Mouse (Mus musculus): ENCODE measurements around the gene Lyzl4. TPM values are rescaled to one million over a fixed set of nuclear protein-coding genes. Genes with fewer than 3 reads are reported as not detected.
A peak's percentile ranks its signal among the peaks of the same experiment; 100 is the strongest.

Lyzl4 gene
- polyA plus RNA-seq (2014; fragmentation: Nextera tagmentation; extraction: Ambion mirVana): 0.53 TPM in 1 of 2 replicates, not detected in the other

DNA sequence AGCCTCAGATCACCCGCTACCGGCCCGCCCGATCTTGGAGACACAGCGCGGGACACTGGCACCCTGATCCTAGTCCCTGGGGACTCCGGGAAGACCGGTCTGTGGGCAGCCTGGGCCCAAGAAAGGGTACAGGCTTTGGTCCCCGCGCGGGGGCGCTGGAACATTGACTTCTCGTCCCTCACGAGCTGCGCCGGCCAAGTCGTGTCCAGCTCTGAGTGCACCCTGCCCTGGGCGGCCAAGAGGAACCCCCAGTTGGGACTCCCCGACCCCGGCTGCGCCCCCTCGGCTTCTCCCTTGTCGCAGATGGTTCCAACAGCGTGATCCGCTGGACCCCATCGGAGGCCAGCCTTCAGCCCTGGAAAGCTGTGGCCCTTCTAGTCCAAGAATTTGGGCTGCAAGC is at the start of gene Lyzl4:
Gene Lyzl4 (minus strand): TSS at position 96 of the 400 bp plus-strand sequence.
- H3K27ac ChIP-seq (ENCODE audit: low read depth, low read length): no peak within 1 kb of the TSS
- peak within 1 kb of the TSS; percentile 50 for H3K9ac ChIP-seq (ENCODE audit: low read depth, low read length)
- H3K4me3 ChIP-seq (ENCODE audit: low read length): peak within 1 kb of the TSS; percentile 46
- ATAC-seq (ENCODE audit: low FRiP score, low TSS enrichment): peak; percentile 77
- H3K27me3 ChIP-seq (ENCODE audit: control insufficient read depth, insufficient read depth, low read length): peaks cover 52% of the 10 kb centered on the region
- peaks cover 12% of the 10 kb centered on the region; the same call in 1 of the 2 replicates for H3K4me1 ChIP-seq (ENCODE audit: control insufficient read depth, insufficient read depth, low read length)
- WGBS: 0% methylated on average over 26 of the region's 26 CpGs
- no peaks in the 10 kb centered on the region for H3K9me3 ChIP-seq (ENCODE audit: control insufficient read depth, low read length)
- H3K4me2 ChIP-seq (replicated peaks; ENCODE audit: low read depth, low read length): peak within 1 kb of the TSS; percentile 93
- no peaks in the 10 kb centered on the region for H3K36me3 ChIP-seq (ENCODE audit: control insufficient read depth, insufficient read depth, low read length)

GRCm38 (mm10) chr9:121690734-121691133 is 48.8 kb upstream of the Lyzl4 start:
- Histone ChIP-seq H3K27me3 (ENCODE audit: control insufficient read depth, insufficient read depth, low read length) (no peaks in the 10 kb centered on the region), H3K9ac (ENCODE audit: low read depth, low read length) (no peak overlapping the region), H3K9me3 (ENCODE audit: control insufficient read depth, low read length) (no peaks in the 10 kb centered on the region), H3K4me1 (ENCODE audit: control insufficient read depth, insufficient read depth, low read length) (no peaks in the 10 kb centered on the region), H3K4me3 (ENCODE audit: low read length) (no peak overlapping the region), H3K36me3 (ENCODE audit: control insufficient read depth, insufficient read depth, low read length) (peaks cover 27% of the 10 kb centered on the region; the same call in 1 of the 2 replicates), H3K4me2 (replicated peaks; ENCODE audit: low read depth, low read length) (no peak overlapping the region), H3K27ac (ENCODE audit: low read depth, low read length) (no peak overlapping the region)
- 93% methylated on average over 7 of the region's 7 CpGs for WGBS
- ATAC-seq (ENCODE audit: low FRiP score, low TSS enrichment): no peak

- no peak overlapping the region for H3K4me3 ChIP-seq (ENCODE audit: low read length)
- H3K27me3 ChIP-seq (ENCODE audit: control insufficient read depth, insufficient read depth, low read length): no peaks in the 10 kb centered on the region
- no peaks in the 10 kb centered on the region for H3K4me1 ChIP-seq (ENCODE audit: control insufficient read depth, insufficient read depth, low read length)
- H3K9me3 ChIP-seq (ENCODE audit: control insufficient read depth, low read length): no peaks in the 10 kb centered on the region
- H3K36me3 ChIP-seq (ENCODE audit: control insufficient read depth, insufficient read depth, low read length): peaks cover 27% of the 10 kb centered on the region; the same call in 1 of the 2 replicates
- no peak overlapping the region for H3K27ac ChIP-seq (ENCODE audit: low read depth, low read length)
- H3K9ac ChIP-seq (ENCODE audit: low read depth, low read length): no peak overlapping the region
- 55% methylated on average over 15 of the region's 15 CpGs for WGBS
- ATAC-seq (ENCODE audit: low FRiP score, low TSS enrichment): no peak
- no peak overlapping the region for H3K4me2 ChIP-seq (replicated peaks; ENCODE audit: low read depth, low read length)
Measured at GRCm38 (mm10) chr9:121690200-121690651, 48.3 kb upstream of the Lyzl4 start.

DNA sequence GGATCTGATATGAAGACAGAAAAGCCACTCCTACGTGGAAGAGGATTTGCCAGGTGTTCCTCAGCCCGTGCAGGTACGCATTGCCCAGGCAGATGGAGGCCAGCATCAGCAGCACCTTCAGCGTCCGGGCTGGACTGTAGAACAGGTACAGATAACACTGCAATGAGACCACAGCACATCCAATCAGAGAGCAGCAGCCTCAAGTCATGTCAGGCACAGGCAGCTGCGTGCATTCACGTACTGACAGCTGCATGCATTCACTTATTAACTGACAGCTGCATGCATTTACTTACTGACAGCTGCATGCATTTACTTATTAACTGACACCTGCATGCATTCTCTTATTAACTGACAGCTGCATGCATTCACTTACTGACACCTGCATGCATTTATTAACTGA is 42.8 kb upstream of the Lyzl4 start:
- 83% methylated on average over 7 of the region's 7 CpGs for WGBS
- no peak overlapping the region for H3K9ac ChIP-seq (ENCODE audit: low read depth, low read length)
- H3K9me3 ChIP-seq (ENCODE audit: control insufficient read depth, low read length): no peaks in the 10 kb centered on the region
- H3K4me1 ChIP-seq (ENCODE audit: control insufficient read depth, insufficient read depth, low read length): no peaks in the 10 kb centered on the region
- no peak for ATAC-seq (ENCODE audit: low FRiP score, low TSS enrichment)
- no peak overlapping the region for H3K27ac ChIP-seq (ENCODE audit: low read depth, low read length)
- H3K36me3 ChIP-seq (ENCODE audit: control insufficient read depth, insufficient read depth, low read length): peaks cover 26% of the 10 kb centered on the region
- H3K4me3 ChIP-seq (ENCODE audit: low read length): no peak overlapping the region
- H3K4me2 ChIP-seq (replicated peaks; ENCODE audit: low read depth, low read length): no peak overlapping the region
- no peaks in the 10 kb centered on the region for H3K27me3 ChIP-seq (ENCODE audit: control insufficient read depth, insufficient read depth, low read length)

DNA sequence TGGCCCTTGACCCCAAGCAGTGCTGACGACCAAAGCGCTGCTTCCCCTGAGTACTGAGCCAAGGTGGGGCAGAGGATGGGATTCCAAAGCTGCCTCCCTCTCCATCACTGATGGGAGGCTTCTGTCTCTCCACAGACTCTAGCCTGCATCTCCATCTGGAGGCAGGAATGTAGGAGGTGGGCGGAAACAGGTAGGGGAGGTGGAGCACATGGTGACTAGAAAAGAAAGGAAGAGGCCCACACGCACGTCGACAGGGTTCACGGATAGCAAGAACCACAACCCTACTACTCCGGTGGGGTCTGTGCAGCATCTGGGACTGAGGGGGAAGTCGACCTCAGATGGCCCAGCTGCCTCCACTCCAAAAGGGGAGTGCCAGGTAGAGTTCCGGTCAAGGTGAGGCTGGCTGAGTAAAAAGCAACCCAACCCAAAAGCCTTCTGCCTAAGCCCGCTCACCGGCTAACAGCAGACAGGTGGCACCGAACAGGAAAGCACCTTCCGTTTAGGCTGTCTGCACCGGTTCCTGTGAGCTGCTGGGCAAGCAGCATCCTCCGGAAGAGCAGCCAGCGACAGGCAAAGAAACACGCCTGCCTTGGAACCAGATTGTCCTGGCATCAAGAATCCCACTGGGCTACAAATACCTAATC is 40.3 kb upstream of the Lyzl4 start:
- peaks cover 14% of the 10 kb centered on the region for H3K36me3 ChIP-seq (ENCODE audit: control insufficient read depth, insufficient read depth, low read length)
- H3K4me2 ChIP-seq (replicated peaks; ENCODE audit: low read depth, low read length): no peak overlapping the region
- H3K27ac ChIP-seq (ENCODE audit: low read depth, low read length): no peak overlapping the region
- H3K4me3 ChIP-seq (ENCODE audit: low read length): no peak overlapping the region
- H3K4me1 ChIP-seq (ENCODE audit: control insufficient read depth, insufficient read depth, low read length): no peaks in the 10 kb centered on the region
- no peak for ATAC-seq (ENCODE audit: low FRiP score, low TSS enrichment)
- H3K9me3 ChIP-seq (ENCODE audit: control insufficient read depth, low read length): no peaks in the 10 kb centered on the region
- 74% methylated on average over 18 of the region's 18 CpGs for WGBS
- H3K9ac ChIP-seq (ENCODE audit: low read depth, low read length): no peak overlapping the region
- no peaks in the 10 kb centered on the region for H3K27me3 ChIP-seq (ENCODE audit: control insufficient read depth, insufficient read depth, low read length)

GRCm38 (mm10) chr9:121681191-121681590 is 39.3 kb upstream of the Lyzl4 start:
- WGBS: 83% methylated on average over 8 of the region's 8 CpGs
- Histone ChIP-seq H3K9me3 (ENCODE audit: control insufficient read depth, low read length) (no peaks in the 10 kb centered on the region), H3K27ac (ENCODE audit: low read depth, low read length) (no peak overlapping the region), H3K4me3 (ENCODE audit: low read length) (no peak overlapping the region), H3K36me3 (ENCODE audit: control insufficient read depth, insufficient read depth, low read length) (peaks cover 13% of the 10 kb centered on the region), H3K27me3 (ENCODE audit: control insufficient read depth, insufficient read depth, low read length) (no peaks in the 10 kb centered on the region), H3K4me1 (ENCODE audit: control insufficient read depth, insufficient read depth, low read length) (no peaks in the 10 kb centered on the region), H3K4me2 (replicated peaks; ENCODE audit: low read depth, low read length) (no peak overlapping the region), H3K9ac (ENCODE audit: low read depth, low read length) (no peak overlapping the region)
- ATAC-seq (ENCODE audit: low FRiP score, low TSS enrichment): no peak

- peak; percentile 63; the same call in 1 of the 2 replicates for ATAC-seq (ENCODE audit: low FRiP score, low TSS enrichment)
Measured at GRCm38 (mm10) chr9:121679549-121679948, 37.7 kb upstream of the Lyzl4 start.

GRCm38 (mm10) chr9:121677476-121677875 is 35.6 kb upstream of the Lyzl4 start:
- Histone ChIP-seq H3K4me3 (ENCODE audit: low read length) (no peak overlapping the region), H3K27ac (ENCODE audit: low read depth, low read length) (no peak overlapping the region), H3K9ac (ENCODE audit: low read depth, low read length) (no peak overlapping the region), H3K4me1 (ENCODE audit: control insufficient read depth, insufficient read depth, low read length) (no peaks in the 10 kb centered on the region), H3K4me2 (replicated peaks; ENCODE audit: low read depth, low read length) (no peak overlapping the region), H3K36me3 (ENCODE audit: control insufficient read depth, insufficient read depth, low read length) (no peaks in the 10 kb centered on the region), H3K9me3 (ENCODE audit: control insufficient read depth, low read length) (no peaks in the 10 kb centered on the region), H3K27me3 (ENCODE audit: control insufficient read depth, insufficient read depth, low read length) (no peaks in the 10 kb centered on the region)
- WGBS: 61% methylated on average over 8 of the region's 8 CpGs
- no peak for ATAC-seq (ENCODE audit: low FRiP score, low TSS enrichment)

More at GRCm38 (mm10) chr9:121679549-121679948, 37.7 kb upstream of the Lyzl4 start:
- Histone ChIP-seq H3K27ac (ENCODE audit: low read depth, low read length) (no peak overlapping the region), H3K27me3 (ENCODE audit: control insufficient read depth, insufficient read depth, low read length) (no peaks in the 10 kb centered on the region), H3K36me3 (ENCODE audit: control insufficient read depth, insufficient read depth, low read length) (peaks cover 5% of the 10 kb centered on the region), H3K9me3 (ENCODE audit: control insufficient read depth, low read length) (no peaks in the 10 kb centered on the region), H3K4me2 (replicated peaks; ENCODE audit: low read depth, low read length) (no peak overlapping the region), H3K4me3 (ENCODE audit: low read length) (no peak overlapping the region), H3K4me1 (ENCODE audit: control insufficient read depth, insufficient read depth, low read length) (no peaks in the 10 kb centered on the region), H3K9ac (ENCODE audit: low read depth, low read length) (no peak overlapping the region)
- 28% methylated on average over 6 of the region's 6 CpGs for WGBS

DNA sequence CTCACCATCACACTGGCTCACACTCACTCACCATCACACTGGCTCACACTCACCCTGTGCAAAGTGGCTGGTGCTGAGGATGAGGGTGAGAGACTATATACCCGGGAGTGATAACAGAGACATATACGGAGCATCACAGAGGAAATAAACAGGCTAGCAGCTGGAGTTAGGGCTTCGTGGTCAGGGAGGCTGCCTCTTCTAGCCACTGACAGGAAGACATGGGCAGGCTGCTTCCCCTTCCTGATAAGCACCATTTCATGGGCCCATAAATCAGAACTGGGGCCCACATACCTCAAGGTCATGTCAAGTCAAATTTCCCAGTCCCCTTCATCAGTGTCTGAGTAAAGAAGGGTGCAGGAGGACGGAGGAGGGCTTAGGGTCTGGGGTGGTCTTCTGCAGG is 35.2 kb upstream of the Lyzl4 start:
- H3K27me3 ChIP-seq (ENCODE audit: control insufficient read depth, insufficient read depth, low read length): no peaks in the 10 kb centered on the region
- H3K27ac ChIP-seq (ENCODE audit: low read depth, low read length): no peak overlapping the region
- H3K4me2 ChIP-seq (replicated peaks; ENCODE audit: low read depth, low read length): no peak overlapping the region
- H3K9me3 ChIP-seq (ENCODE audit: control insufficient read depth, low read length): no peaks in the 10 kb centered on the region
- 43% methylated on average over 4 of the region's 4 CpGs for WGBS
- H3K4me3 ChIP-seq (ENCODE audit: low read length): no peak overlapping the region
- no peak overlapping the region for H3K9ac ChIP-seq (ENCODE audit: low read depth, low read length)
- H3K36me3 ChIP-seq (ENCODE audit: control insufficient read depth, insufficient read depth, low read length): no peaks in the 10 kb centered on the region
- ATAC-seq (ENCODE audit: low FRiP score, low TSS enrichment): no peak
- H3K4me1 ChIP-seq (ENCODE audit: control insufficient read depth, insufficient read depth, low read length): no peaks in the 10 kb centered on the region
